Mouse (Mus musculus) midbrain, embryonic 14.5 days (tissue): ENCODE data around the gene Saa2. TPM values are rescaled to one million over a fixed set of nuclear protein-coding genes. Genes with fewer than 3 reads are reported as not detected.

ENCODE experiments used
- ATAC-seq: fragments of 200-750 bp; cut with Nextera tagmentation; 2 replicates; pipeline ENCODE4 v1.8.0; 2017; ENCODE audit warnings: moderate number of reproducible peaks, moderate library complexity; ENCODE audit not compliant: low FRiP score, low TSS enrichment
- DNase-seq: peaks from one replicate; pipeline ENCODE4 v3.0.0-alpha.2; 2015
- H3K27ac ChIP-seq: fragments of 300-500 bp; sonication (generic); replicated peaks from 2 replicates; pipeline ENCODE4 v1.5.1; 2014; ENCODE audit warnings: mild to moderate bottlenecking, low read depth, low read length, moderate library complexity
- H3K27me3 ChIP-seq: fragments of 300-500 bp; sonication (generic); 2 replicates; pipeline ENCODE4 v1.6.1; 2014; ENCODE audit warnings: low read length, control low read depth, mixed read lengths; ENCODE audit not compliant: control insufficient read depth, insufficient read depth
- H3K36me3 ChIP-seq: fragments of 300-500 bp; sonication (generic); 2 replicates; pipeline ENCODE4 v1.6.1; 2014; ENCODE audit warnings: low read length, control low read depth; ENCODE audit not compliant: control insufficient read depth, insufficient read depth
- H3K4me1 ChIP-seq: fragments of 300-500 bp; sonication (generic); 2 replicates; pipeline ENCODE4 v1.6.1; 2014; ENCODE audit warnings: mild to moderate bottlenecking, antibody characterized with exemption, low read length, control low read depth; ENCODE audit not compliant: control insufficient read depth, insufficient read depth
- H3K4me2 ChIP-seq: fragments of 300-500 bp; sonication (generic); 2 replicates; pipeline ENCODE4 v1.6.1; 2014; ENCODE audit warnings: mild to moderate bottlenecking, low read length, moderate library complexity
- H3K4me3 ChIP-seq: fragments of 300-500 bp; sonication (generic); replicated peaks from 2 replicates; pipeline ENCODE4 v1.5.1; 2014; ENCODE audit warnings: low read depth, low read length
- H3K9ac ChIP-seq: fragments of 300-500 bp; sonication (generic); replicated peaks from 2 replicates; pipeline ENCODE4 v1.6.1; 2014; ENCODE audit warnings: mild to moderate bottlenecking, low read length, moderate library complexity
- H3K9me3 ChIP-seq: fragments of 300-500 bp; sonication (generic); 2 replicates; pipeline ENCODE4 v1.6.1; 2016; ENCODE audit warnings: low read length, control low read depth, mixed read lengths; ENCODE audit not compliant: control insufficient read depth
- WGBS: fragments of 180-500 bp; shearing (Covaris S2); extraction: QIAGEN DNeasy Blood & Tissue Kit; methylation state at CpG from one replicate; pipeline ENCODE4 v1.1.7; 2014; 5-methylcytosine and 5-hydroxymethylcytosine counted together
- polyA plus RNA-seq: library from polyadenylated mRNA; unstranded; fragments of >200 nt; fragmentation: Nextera tagmentation; extraction: Ambion mirVana; gene quantifications from 2 replicates; pipeline ENCODE4 v1.2.1, GENCODE M21; 2014

Gene Saa2
- not detected in 2 replicates for polyA plus RNA-seq

- no peaks in the 10 kb centered on the region for H3K9me3 ChIP-seq
- H3K36me3 ChIP-seq = no peaks in the 10 kb centered on the region
- WGBS = 79% methylated on average over 3 of the region's 3 CpGs
- H3K9ac ChIP-seq = no peak within 1 kb of the TSS
- H3K27ac ChIP-seq = no peak within 1 kb of the TSS
- no peak within 1 kb of the TSS for H3K4me2 ChIP-seq
- DNase-seq (no peak), ATAC-seq (no peak)
- H3K4me1 ChIP-seq = no peaks in the 10 kb centered on the region
- no peaks in the 10 kb centered on the region for H3K27me3 ChIP-seq
- no peak within 1 kb of the TSS for H3K4me3 ChIP-seq
Measured at GRCm38 (mm10) chr7:46751490-46751889, at the start of gene Saa2. Saa2 (plus strand) TSS chr7:46751790.

DNA sequence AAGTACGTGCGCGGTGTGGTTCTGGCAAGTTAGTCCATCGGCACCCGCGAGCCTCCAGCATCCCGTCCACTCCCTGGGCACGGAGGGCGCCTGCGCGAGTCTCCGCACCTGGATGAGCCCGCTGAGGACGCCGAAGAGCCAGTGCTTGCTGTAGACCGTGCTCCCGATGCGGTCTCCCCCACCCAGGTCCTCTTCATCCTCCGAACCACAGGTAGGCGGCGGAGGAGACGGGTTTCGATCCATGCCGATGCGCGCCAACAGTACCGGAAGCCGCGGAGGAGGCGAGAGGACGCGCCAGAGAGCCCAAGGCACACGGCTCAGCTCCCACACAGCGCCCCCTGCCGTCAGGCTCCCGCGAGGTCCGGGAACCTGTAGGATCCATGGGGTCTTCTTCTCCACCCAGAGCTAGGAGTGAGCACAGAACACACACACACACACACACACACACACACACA is 41.2 kb upstream of the Saa2 start, which contains the start of gene Saal1:
Gene Saal1 (minus strand): TSS at position 291 of the 455 bp plus-strand sequence.
- Histone ChIP-seq H3K4me1 (peaks cover 6% of the 10 kb centered on the region), H3K27me3 (no peaks in the 10 kb centered on the region), H3K4me3 (peak within 1 kb of the TSS; percentile 75), H3K4me2 (peak within 1 kb of the TSS; percentile 62), H3K9ac (peak within 1 kb of the TSS; percentile 84), H3K36me3 (peaks cover 24% of the 10 kb centered on the region), H3K27ac (peak within 1 kb of the TSS; percentile 83), H3K9me3 (no peaks in the 10 kb centered on the region)
- DNase-seq (peak; percentile 97), ATAC-seq (peak; percentile 94)
- WGBS = 0% methylated on average over 38 of the region's 38 CpGs

DNA sequence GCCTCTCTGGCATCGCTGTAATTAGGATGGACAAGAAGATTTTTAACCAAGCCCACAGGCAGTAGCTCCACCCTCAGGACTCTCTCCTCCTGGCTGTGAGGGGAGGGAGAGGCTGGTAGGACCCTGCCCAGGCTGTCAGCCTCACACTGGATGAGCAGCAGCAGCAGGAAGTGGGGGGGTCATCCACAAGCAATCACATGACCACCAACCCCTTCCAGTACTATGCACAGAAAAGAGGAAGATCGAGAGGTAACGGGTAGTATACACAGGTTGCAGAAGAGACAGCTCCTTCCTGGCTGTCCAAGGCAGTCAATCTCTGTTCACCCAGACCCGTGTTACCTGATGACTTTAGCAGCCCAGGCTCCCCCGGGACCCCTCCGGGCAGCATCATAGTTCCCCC is 39.3 kb upstream of the Saa2 start:
- Histone ChIP-seq H3K36me3 (0 out of 2 replicates have a peak, but pooled peaks cover 7% of the 10 kb centered on the region), H3K27ac (no peak overlapping the region), H3K27me3 (no peaks in the 10 kb centered on the region), H3K9ac (no peak overlapping the region), H3K9me3 (no peaks in the 10 kb centered on the region), H3K4me1 (peaks cover 6% of the 10 kb centered on the region), H3K4me2 (no peak overlapping the region), H3K4me3 (no peak overlapping the region)
- no peak for ATAC-seq
- WGBS = 79% methylated on average over 6 of the region's 6 CpGs
- DNase-seq = no peak

GRCm38 (mm10) chr7:46714518-46714917 is 37.1 kb upstream of the Saa2 start:
- no peaks in the 10 kb centered on the region for H3K36me3 ChIP-seq
- H3K4me2 ChIP-seq = no peak overlapping the region
- WGBS = 29% methylated on average over 6 of the region's 6 CpGs
- no peak overlapping the region for H3K9ac ChIP-seq
- no peak overlapping the region for H3K4me3 ChIP-seq
- peaks cover 3% of the 10 kb centered on the region for H3K4me1 ChIP-seq
- DNase-seq (peak; percentile 70), ATAC-seq (no peak)
- H3K9me3 ChIP-seq = no peaks in the 10 kb centered on the region
- no peaks in the 10 kb centered on the region for H3K27me3 ChIP-seq
- no peak overlapping the region for H3K27ac ChIP-seq

DNA sequence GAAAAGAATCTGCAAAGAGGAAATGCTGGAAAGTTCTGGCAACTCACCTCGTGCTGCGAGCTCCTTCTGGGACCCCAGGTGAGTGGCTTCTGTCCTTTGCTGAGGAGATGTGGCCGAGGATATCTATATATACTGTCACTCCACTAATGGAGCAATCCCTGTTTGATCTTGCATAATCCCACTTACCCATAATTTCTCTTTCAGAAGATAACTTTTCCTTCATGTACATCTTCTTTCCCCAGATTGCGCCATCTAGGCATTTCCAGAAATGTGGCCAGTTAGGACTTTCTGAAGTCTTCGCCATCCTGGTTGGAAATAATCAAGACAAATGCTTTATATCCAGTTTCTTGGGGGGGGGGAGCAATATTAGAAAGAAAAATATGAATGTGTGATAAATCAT is 36.0 kb upstream of the Saa2 start, which contains the start of gene Saa3:
Gene Saa3 (minus strand): TSS at position 101 of the 400 bp plus-strand sequence.
- Histone ChIP-seq H3K4me3 (no peak within 1 kb of the TSS), H3K9me3 (no peaks in the 10 kb centered on the region), H3K4me1 (no peaks in the 10 kb centered on the region), H3K4me2 (no peak within 1 kb of the TSS), H3K27me3 (no peaks in the 10 kb centered on the region), H3K9ac (no peak within 1 kb of the TSS), H3K27ac (no peak within 1 kb of the TSS), H3K36me3 (no peaks in the 10 kb centered on the region)
- DNase-seq = no peak
- WGBS = 92% methylated on average over 5 of the region's 5 CpGs
- no peak for ATAC-seq

- Histone ChIP-seq H3K9me3 (no peaks in the 10 kb centered on the region), H3K36me3 (no peaks in the 10 kb centered on the region), H3K4me1 (no peaks in the 10 kb centered on the region), H3K4me3 (no peak overlapping the region), H3K27me3 (no peaks in the 10 kb centered on the region), H3K4me2 (no peak overlapping the region), H3K9ac (no peak overlapping the region), H3K27ac (no peak overlapping the region)
- 73% methylated on average over 5 of the region's 5 CpGs for WGBS
- ATAC-seq = no peak
- no peak for DNase-seq
Measured at GRCm38 (mm10) chr7:46716897-46717296, 34.7 kb upstream of the Saa2 start.

GRCm38 (mm10) chr7:46718591-46719270 is 32.9 kb upstream of the Saa2 start:
- ATAC-seq = no peak

DNA sequence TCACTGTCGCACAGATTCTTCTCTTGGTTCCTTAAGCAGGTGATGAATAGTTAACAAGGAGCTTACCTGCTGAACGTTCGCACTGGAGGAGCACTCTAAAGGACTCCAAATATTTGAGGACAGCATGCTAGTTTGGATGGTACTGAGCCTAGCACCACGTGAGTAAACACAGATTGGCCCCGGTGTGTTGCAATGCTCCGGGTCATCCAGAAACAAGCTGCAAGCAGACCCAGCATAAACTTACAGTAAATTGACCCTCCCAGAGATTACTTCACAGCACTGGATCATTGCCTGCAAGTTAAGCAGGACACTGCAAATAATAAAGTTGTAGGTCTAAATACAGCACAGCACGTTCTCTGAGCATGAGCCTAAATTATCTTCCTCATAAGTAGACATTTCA is 32.1 kb upstream of the Saa2 start:
- H3K4me2 ChIP-seq = no peak overlapping the region
- WGBS = 82% methylated on average over 7 of the region's 7 CpGs
- no peak overlapping the region for H3K4me3 ChIP-seq
- H3K27me3 ChIP-seq = no peaks in the 10 kb centered on the region
- H3K9ac ChIP-seq = no peak overlapping the region
- no peaks in the 10 kb centered on the region for H3K4me1 ChIP-seq
- DNase-seq = no peak
- H3K36me3 ChIP-seq = no peaks in the 10 kb centered on the region
- H3K9me3 ChIP-seq = no peaks in the 10 kb centered on the region
- no peak for ATAC-seq
- H3K27ac ChIP-seq = no peak overlapping the region

More at GRCm38 (mm10) chr7:46718591-46719270, 32.9 kb upstream of the Saa2 start:
- H3K9me3 ChIP-seq = no peaks in the 10 kb centered on the region
- no peak overlapping the region for H3K4me3 ChIP-seq
- H3K27ac ChIP-seq = no peak overlapping the region
- H3K4me2 ChIP-seq = no peak overlapping the region
- WGBS = 79% methylated on average over 7 of the region's 7 CpGs
- no peaks in the 10 kb centered on the region for H3K27me3 ChIP-seq
- no peak for DNase-seq
- no peak overlapping the region for H3K9ac ChIP-seq
- no peaks in the 10 kb centered on the region for H3K4me1 ChIP-seq
- no peaks in the 10 kb centered on the region for H3K36me3 ChIP-seq

DNA sequence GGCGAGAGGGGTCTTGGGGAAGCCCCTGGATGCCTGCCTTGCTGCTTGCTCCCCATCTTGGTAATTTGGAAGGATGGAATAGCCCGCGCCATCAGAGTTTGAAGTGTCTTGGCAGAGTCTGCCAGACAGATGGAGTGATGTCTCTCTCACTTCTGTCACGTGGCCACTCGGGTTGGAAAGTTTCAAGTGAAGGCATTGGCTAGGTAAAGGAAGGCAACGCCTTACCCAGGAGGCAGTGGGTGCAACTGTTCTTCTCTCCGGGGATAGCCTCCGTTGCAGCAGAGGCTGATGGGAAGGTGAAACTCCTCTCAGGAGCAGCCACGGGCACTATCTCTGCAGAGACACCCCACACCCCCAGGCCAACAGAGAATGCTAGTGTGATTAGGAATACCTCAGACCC is 31.1 kb upstream of the Saa2 start:
- Histone ChIP-seq H3K9me3 (no peaks in the 10 kb centered on the region), H3K4me3 (no peak overlapping the region), H3K27me3 (no peaks in the 10 kb centered on the region), H3K27ac (no peak overlapping the region), H3K9ac (no peak overlapping the region), H3K4me2 (no peak overlapping the region), H3K36me3 (no peaks in the 10 kb centered on the region), H3K4me1 (no peaks in the 10 kb centered on the region)
- DNase-seq (no peak), ATAC-seq (no peak)
- 76% methylated on average over 9 of the region's 9 CpGs for WGBS
